Mouse (Mus musculus) small intestine, adult 2 months (tissue): ENCODE results near the gene Tmem132d.

Experiments used
- CTCF ChIP-seq: fragments of 200-500 bp; IDR thresholded peaks from 2 replicates; pipeline ENCODE4 v1.5.1; 2012; ENCODE audit warnings: low read depth, mild to moderate bottlenecking, control low read depth, inconsistent platforms, low read length, moderate library complexity, mixed read lengths; ENCODE audit not compliant: insufficient replicate concordance, insufficient read length; ENCODE audit errors: extremely low read depth
- POLR2A ChIP-seq: fragments of 200-500 bp; IDR thresholded peaks from 2 replicates; pipeline ENCODE4 v1.6.1; 2012; ENCODE audit warnings: low read depth, mild to moderate bottlenecking, control low read depth, inconsistent platforms, low read length, moderate library complexity

DNA sequence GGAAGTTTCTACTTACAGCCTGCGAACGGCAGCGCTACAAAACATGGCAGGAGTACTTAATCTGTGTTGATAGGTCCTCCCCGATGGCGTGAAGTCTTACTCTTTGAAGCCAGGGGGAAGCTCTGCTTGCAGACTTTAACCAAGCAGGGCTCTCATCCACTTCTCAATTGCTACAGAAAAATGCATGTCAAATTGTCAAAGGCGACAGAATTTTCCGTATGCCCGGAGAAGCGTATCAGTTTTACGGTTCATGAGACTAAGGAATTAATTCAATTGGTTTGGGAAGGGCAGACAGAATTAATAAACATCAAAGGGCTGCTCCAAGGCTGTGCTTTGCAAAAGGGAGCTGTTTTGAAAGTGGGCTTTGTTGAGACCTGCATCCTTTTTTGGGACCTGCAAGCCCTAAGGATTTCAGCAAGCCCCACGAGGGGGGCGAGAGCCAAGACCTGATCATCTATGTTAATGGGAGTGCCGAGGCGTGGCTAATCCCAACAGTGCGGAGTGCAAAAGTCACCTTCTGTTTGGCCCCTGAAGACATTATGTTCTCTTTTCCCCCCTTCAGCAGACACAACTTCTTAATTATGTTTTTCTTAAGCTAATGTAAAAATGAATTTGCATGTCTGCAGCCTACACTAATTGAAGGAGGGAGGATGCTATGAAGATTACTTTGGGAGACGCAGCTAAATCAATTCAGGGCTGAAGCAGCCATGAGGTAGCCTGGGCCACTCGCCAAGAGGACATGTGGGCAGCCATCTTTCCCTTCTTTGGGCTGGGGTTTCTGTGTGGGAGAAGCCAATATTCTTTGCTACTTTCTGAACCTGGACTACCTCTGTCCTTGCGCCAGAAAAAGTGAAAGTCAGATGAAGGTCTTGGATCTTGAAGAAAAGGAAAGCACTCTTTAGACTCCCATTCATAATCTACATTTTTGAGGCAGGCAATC lies 547.0 kb downstream of the Tmem132d start:
- TF ChIP-seq CTCF (no peak), POLR2A (no peak)
